Mouse (Mus musculus) ES-Bruce4 (cell line): ENCODE measurements around the gene Olfr1450.

Experiments
- CTCF ChIP-seq: IDR thresholded peaks from one replicate; pipeline ENCODE4 v1.8.1; 2011; ENCODE audit warnings: low read depth, low read length
- EP300 ChIP-seq: IDR thresholded peaks from 2 replicates; pipeline ENCODE4 v1.6.1; 2011; ENCODE audit warnings: low read depth, low read length; ENCODE audit not compliant: insufficient read depth
- POLR2A ChIP-seq: IDR thresholded peaks from one replicate; pipeline ENCODE4 v1.8.1; 2011; ENCODE audit warnings: low read length; ENCODE audit not compliant: insufficient read depth

DNA sequence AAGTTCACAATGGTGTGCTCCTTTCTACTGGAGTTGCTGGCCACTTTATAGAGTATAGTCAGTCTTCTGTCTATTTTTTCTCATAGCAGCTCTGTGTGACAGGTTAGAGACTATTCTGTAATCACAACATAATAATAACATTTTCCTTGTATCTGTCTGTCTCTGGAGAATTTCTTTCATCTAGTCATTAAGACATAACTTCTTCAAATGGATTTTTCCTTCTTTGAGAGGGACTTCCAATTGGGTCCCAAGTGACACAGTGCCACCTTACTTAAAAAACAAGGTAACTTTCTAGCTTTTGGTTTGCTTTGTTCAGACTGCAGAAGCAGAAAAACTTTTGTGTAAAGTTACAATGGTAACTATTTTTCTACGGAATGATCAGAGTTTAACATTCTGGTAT is at the start of gene Olfr1450:
- no peak for TF ChIP-seq CTCF
- no peak for TF ChIP-seq POLR2A
- TF ChIP-seq EP300 = no peak
